Mouse (Mus musculus) heart, embryonic 10.5 days (tissue): ENCODE measurements around the gene Slc26a9. TPM values are rescaled to one million over a fixed set of nuclear protein-coding genes. Genes with fewer than 3 reads are reported as not detected.
A peak's percentile ranks its signal among the peaks of the same experiment; 100 is the strongest.

Experiments used
- DNase-seq: peaks from one replicate; pipeline ENCODE4 v3.0.0-alpha.2; 2017; ENCODE audit warnings: low spot score
- H3K27ac ChIP-seq: fragments of 300-500 bp; sonication (generic); 2 replicates; pipeline ENCODE4 v1.5.1; 2016; ENCODE audit warnings: mild to moderate bottlenecking
- H3K27me3 ChIP-seq: fragments of 300-500 bp; sonication (generic); 2 replicates; pipeline ENCODE4 v1.6.1; 2016; ENCODE audit warnings: mild to moderate bottlenecking; ENCODE audit not compliant: poor library complexity, insufficient read depth, severe bottlenecking
- H3K36me3 ChIP-seq: fragments of 300-500 bp; sonication (generic); 2 replicates; pipeline ENCODE4 v1.6.1; 2016; ENCODE audit warnings: mild to moderate bottlenecking, moderate library complexity
- H3K4me1 ChIP-seq: fragments of 300-500 bp; sonication (generic); 2 replicates; pipeline ENCODE4 v1.6.1; 2016; ENCODE audit warnings: mild to moderate bottlenecking
- H3K4me3 ChIP-seq: fragments of 300-500 bp; sonication (generic); 2 replicates; pipeline ENCODE4 v1.5.1; 2016; ENCODE audit warnings: mild to moderate bottlenecking, moderate library complexity
- H3K9me3 ChIP-seq: fragments of 300-500 bp; sonication (generic); 2 replicates; pipeline ENCODE4 v1.6.1; 2016; ENCODE audit warnings: mild to moderate bottlenecking, moderate library complexity
- WGBS: fragments of 180-500 bp; shearing (Covaris S2); methylation state at CpG from one replicate; pipeline ENCODE4 v1.1.7; 2016; 5-methylcytosine and 5-hydroxymethylcytosine counted together
- polyA plus RNA-seq: library from polyadenylated mRNA; unstranded; fragments of >200 nt; fragmentation: Nextera tagmentation; extraction: Ambion mirVana; gene quantifications from 2 replicates; pipeline ENCODE4 v1.2.1, GENCODE M21; 2016

The Slc26a9 gene
- polyA plus RNA-seq, 1 experiment from 2014 or later: 0.06 TPM

GRCm38 (mm10) chr1:131747761-131748160, 3.9 kb downstream of the Slc26a9 start:
- Histone ChIP-seq H3K27me3 (peaks cover 51% of the 10 kb centered on the region), H3K9me3 (no peaks in the 10 kb centered on the region), H3K4me3 (no peak overlapping the region), H3K36me3 (no peaks in the 10 kb centered on the region), H3K27ac (no peak overlapping the region), H3K4me1 (peaks cover 28% of the 10 kb centered on the region)
- DNase-seq: no peak
- WGBS: 48% methylated on average over 2 of the region's 2 CpGs

- Histone ChIP-seq H3K4me1 (peaks cover 23% of the 10 kb centered on the region), H3K4me3 (no peak overlapping the region), H3K27ac (no peak overlapping the region), H3K9me3 (no peaks in the 10 kb centered on the region), H3K36me3 (no peaks in the 10 kb centered on the region), H3K27me3 (peaks cover 56% of the 10 kb centered on the region)
- 80% methylated on average over 2 of the region's 2 CpGs for WGBS
- no peak for DNase-seq
Measured at GRCm38 (mm10) chr1:131748636-131749035, 4.8 kb downstream of the Slc26a9 start.

- Histone ChIP-seq H3K27ac (no peak overlapping the region), H3K36me3 (no peaks in the 10 kb centered on the region), H3K27me3 (peaks cover 50% of the 10 kb centered on the region), H3K4me1 (peaks cover 22% of the 10 kb centered on the region), H3K9me3 (no peaks in the 10 kb centered on the region), H3K4me3 (no peak overlapping the region)
- 68% methylated on average over 15 of the region's 15 CpGs for WGBS
- no peak for DNase-seq
Measured at GRCm38 (mm10) chr1:131749706-131750545, 6.1 kb downstream of the Slc26a9 start.

GRCm38 (mm10) chr1:131751181-131751890, 7.5 kb downstream of the Slc26a9 start:
- Histone ChIP-seq H3K36me3 (no peaks in the 10 kb centered on the region), H3K4me3 (no peak overlapping the region), H3K27ac (no peak overlapping the region), H3K27me3 (peaks cover 49% of the 10 kb centered on the region), H3K4me1 (peaks cover 20% of the 10 kb centered on the region), H3K9me3 (no peaks in the 10 kb centered on the region)
- 83% methylated on average over 3 of the region's 3 CpGs for WGBS
- peak; percentile 47 for DNase-seq

GRCm38 (mm10) chr1:131751891-131752311, 8.1 kb downstream of the Slc26a9 start:
- H3K36me3 ChIP-seq: no peaks in the 10 kb centered on the region
- H3K27me3 ChIP-seq: peaks cover 47% of the 10 kb centered on the region
- peak; percentile 64 for DNase-seq
- H3K9me3 ChIP-seq: no peaks in the 10 kb centered on the region
- peaks cover 20% of the 10 kb centered on the region for H3K4me1 ChIP-seq
- no peak overlapping the region for H3K27ac ChIP-seq
- 64% methylated on average over 10 of the region's 10 CpGs for WGBS
- H3K4me3 ChIP-seq: no peak overlapping the region

GRCm38 (mm10) chr1:131754212-131754829, 10.5 kb downstream of the Slc26a9 start:
- Histone ChIP-seq H3K4me3 (no peak overlapping the region), H3K27ac (peak overlapping the region; percentile 17; the same call in 1 of the 2 replicates), H3K36me3 (no peaks in the 10 kb centered on the region), H3K4me1 (peaks cover 24% of the 10 kb centered on the region), H3K9me3 (no peaks in the 10 kb centered on the region), H3K27me3 (peaks cover 27% of the 10 kb centered on the region)
- DNase-seq: peak; percentile 66
- 32% methylated on average over 3 of the region's 3 CpGs for WGBS

- Histone ChIP-seq H3K27me3 (peaks cover 23% of the 10 kb centered on the region), H3K27ac (peak overlapping the region; percentile 17; the same call in 1 of the 2 replicates), H3K36me3 (no peaks in the 10 kb centered on the region), H3K4me1 (peaks cover 28% of the 10 kb centered on the region), H3K4me3 (no peak overlapping the region), H3K9me3 (no peaks in the 10 kb centered on the region)
- DNase-seq: peak; percentile 68
- WGBS: 80% methylated on average over 4 of the region's 4 CpGs
Measured at GRCm38 (mm10) chr1:131754916-131755315, 11.1 kb downstream of the Slc26a9 start.

- H3K27me3 ChIP-seq: peaks cover 16% of the 10 kb centered on the region
- H3K4me3 ChIP-seq: no peak overlapping the region
- no peaks in the 10 kb centered on the region for H3K36me3 ChIP-seq
- H3K27ac ChIP-seq: no peak overlapping the region
- no peaks in the 10 kb centered on the region for H3K9me3 ChIP-seq
- DNase-seq: peak; percentile 69
- WGBS: 89% methylated on average over 6 of the region's 6 CpGs
- H3K4me1 ChIP-seq: peaks cover 44% of the 10 kb centered on the region
Measured at GRCm38 (mm10) chr1:131757211-131757610, 13.4 kb downstream of the Slc26a9 start.

- H3K4me3 ChIP-seq: no peak overlapping the region
- H3K27ac ChIP-seq: no peak overlapping the region
- H3K9me3 ChIP-seq: no peaks in the 10 kb centered on the region
- DNase-seq: no peak
- peaks cover 5% of the 10 kb centered on the region; the same call in 1 of the 2 replicates for H3K27me3 ChIP-seq
- peaks cover 40% of the 10 kb centered on the region for H3K4me1 ChIP-seq
- WGBS: 77% methylated on average over 7 of the region's 7 CpGs
- H3K36me3 ChIP-seq: no peaks in the 10 kb centered on the region
Measured at GRCm38 (mm10) chr1:131758796-131759195, 15.0 kb downstream of the Slc26a9 start.

- H3K4me3 ChIP-seq: no peak overlapping the region
- H3K27ac ChIP-seq: peak overlapping the region; percentile 36; the same call in 1 of the 2 replicates
- H3K27me3 ChIP-seq: peaks cover 11% of the 10 kb centered on the region; the same call in 1 of the 2 replicates
- WGBS: 58% methylated on average over 9 of the region's 9 CpGs
- no peaks in the 10 kb centered on the region for H3K36me3 ChIP-seq
- H3K4me1 ChIP-seq: peaks cover 31% of the 10 kb centered on the region
- DNase-seq: peak; percentile 68
- no peaks in the 10 kb centered on the region for H3K9me3 ChIP-seq
Measured at GRCm38 (mm10) chr1:131759667-131760427, 16.0 kb downstream of the Slc26a9 start.

GRCm38 (mm10) chr1:131760428-131760820, 16.6 kb downstream of the Slc26a9 start:
- peaks cover 25% of the 10 kb centered on the region for H3K4me1 ChIP-seq
- H3K9me3 ChIP-seq: no peaks in the 10 kb centered on the region
- H3K36me3 ChIP-seq: no peaks in the 10 kb centered on the region
- H3K4me3 ChIP-seq: no peak overlapping the region
- WGBS: 82% methylated on average over 3 of the region's 3 CpGs
- H3K27me3 ChIP-seq: peaks cover 12% of the 10 kb centered on the region; the same call in 1 of the 2 replicates
- no peak for DNase-seq
- H3K27ac ChIP-seq: peak overlapping the region; percentile 8; the same call in 1 of the 2 replicates
